Mouse (Mus musculus) heart, postnatal 0 days (tissue): Measurements from ENCODE around the gene Edem2. TPM values are rescaled to one million over a fixed set of nuclear protein-coding genes. Genes with fewer than 3 reads are reported as not detected.

Experiments used
- ATAC-seq: fragments of 200-750 bp; cut with Nextera tagmentation; 2 replicates; pipeline ENCODE4 v1.8.0; 2017; ENCODE audit warnings: low read depth, moderate number of reproducible peaks, moderate library complexity; ENCODE audit not compliant: insufficient read depth
- DNase-seq: peaks from one replicate; pipeline ENCODE4 v3.0.0-alpha.2; 2016; ENCODE audit warnings: low spot score
- H3K27ac ChIP-seq: fragments of 300-500 bp; sonication (generic); 2 replicates; pipeline ENCODE4 v1.5.1; 2014; ENCODE audit warnings: low read depth, mild to moderate bottlenecking
- H3K27me3 ChIP-seq: fragments of 300-500 bp; sonication (generic); 2 replicates; pipeline ENCODE4 v1.6.1; 2014; ENCODE audit warnings: low read length, mixed read lengths; ENCODE audit not compliant: control insufficient read depth, insufficient read depth
- H3K36me3 ChIP-seq: fragments of 300-500 bp; sonication (generic); replicated peaks from 2 replicates; pipeline ENCODE4 v1.6.1; 2014; ENCODE audit warnings: low read length, mixed read lengths; ENCODE audit not compliant: control insufficient read depth, insufficient read depth
- H3K4me1 ChIP-seq: fragments of 300-500 bp; sonication (generic); 2 replicates; pipeline ENCODE4 v1.6.1; 2014; ENCODE audit warnings: antibody characterized with exemption; ENCODE audit not compliant: control insufficient read depth, insufficient read depth
- H3K4me2 ChIP-seq: fragments of 300-500 bp; sonication (generic); 2 replicates; pipeline ENCODE4 v1.6.1; 2014; ENCODE audit warnings: low read depth, mild to moderate bottlenecking, low read length, moderate library complexity
- H3K4me3 ChIP-seq: fragments of 300-500 bp; sonication (generic); 2 replicates; pipeline ENCODE4 v1.5.1; 2014; ENCODE audit warnings: low read depth, low read length
- H3K9ac ChIP-seq: fragments of 300-500 bp; sonication (generic); replicated peaks from 2 replicates; pipeline ENCODE4 v1.6.1; 2014; ENCODE audit warnings: low read depth, low read length, mixed read lengths
- H3K9me3 ChIP-seq: fragments of 300-500 bp; sonication (generic); replicated peaks from 2 replicates; pipeline ENCODE4 v1.6.1; 2016; ENCODE audit warnings: low read length; ENCODE audit not compliant: control insufficient read depth
- CTCF ChIP-seq: IDR thresholded peaks from 2 replicates; pipeline ENCODE4 v1.5.1; 2016; ENCODE audit warnings: antibody characterized with exemption, control low read depth, low read depth
- EP300 ChIP-seq: IDR thresholded peaks from 2 replicates; pipeline ENCODE4 v1.6.1; 2016; ENCODE audit warnings: antibody characterized with exemption, low read depth
- WGBS: fragments of 180-500 bp; shearing (Covaris S2); extraction: QIAGEN DNeasy Blood & Tissue Kit; methylation state at CpG from one replicate; pipeline ENCODE4 v1.1.7; 2014; 5-methylcytosine and 5-hydroxymethylcytosine counted together
- polyA plus RNA-seq: library from polyadenylated mRNA; unstranded; fragments of >200 nt; fragmentation: Nextera tagmentation; extraction: Ambion mirVana; gene quantifications from 2 replicates; pipeline ENCODE4 v1.2.1, GENCODE M21; 2015
- total RNA-seq: library from RNA; depleted of rRNA; stranded (reverse); fragments of >200 nt; gene quantifications from 2 replicates; pipeline ENCODE4 v1.2.3, GENCODE M21; 2014; ENCODE audit warnings: low replicate concordance

Edem2 gene
- total and polyA plus RNA-seq, 2 experiments from 2014 or later: 9.7 to 14.8 TPM

DNA sequence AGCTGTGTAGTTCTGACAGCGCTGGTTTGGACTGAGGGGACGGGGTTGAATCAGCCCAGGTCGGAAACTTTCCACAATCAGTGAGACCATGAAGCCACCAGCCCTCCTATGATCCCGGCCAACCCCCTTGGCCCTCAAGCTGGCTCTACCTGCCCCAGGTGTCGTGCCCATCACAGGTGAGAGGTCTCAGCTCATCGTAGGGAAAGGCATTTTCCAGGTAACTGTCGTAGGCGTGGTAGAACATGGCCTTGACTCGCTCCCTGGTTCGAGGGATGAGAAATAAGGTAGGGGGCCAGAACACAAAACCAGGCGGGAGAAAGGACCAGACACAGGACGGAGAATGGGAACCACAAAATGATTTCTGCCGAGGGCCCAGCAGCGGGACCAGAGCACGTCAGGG, 533 bp downstream of the Edem2 start:
- DNase-seq (no peak), ATAC-seq (peak; percentile 8; the same call in 1 of the 2 replicates)
- H3K4me2 ChIP-seq: peak overlapping the region; percentile 96
- H3K27ac ChIP-seq: no peak overlapping the region
- peak overlapping the region; percentile 57 for H3K9ac ChIP-seq
- no peaks in the 10 kb centered on the region for H3K36me3 ChIP-seq
- WGBS: 5% methylated on average over 15 of the region's 15 CpGs
- TF ChIP-seq EP300: no peak
- TF ChIP-seq CTCF: no peak
- H3K9me3 ChIP-seq: no peaks in the 10 kb centered on the region
- H3K4me1 ChIP-seq: peaks cover 6% of the 10 kb centered on the region
- peak overlapping the region; percentile 75 for H3K4me3 ChIP-seq
- H3K27me3 ChIP-seq: no peaks in the 10 kb centered on the region

DNA sequence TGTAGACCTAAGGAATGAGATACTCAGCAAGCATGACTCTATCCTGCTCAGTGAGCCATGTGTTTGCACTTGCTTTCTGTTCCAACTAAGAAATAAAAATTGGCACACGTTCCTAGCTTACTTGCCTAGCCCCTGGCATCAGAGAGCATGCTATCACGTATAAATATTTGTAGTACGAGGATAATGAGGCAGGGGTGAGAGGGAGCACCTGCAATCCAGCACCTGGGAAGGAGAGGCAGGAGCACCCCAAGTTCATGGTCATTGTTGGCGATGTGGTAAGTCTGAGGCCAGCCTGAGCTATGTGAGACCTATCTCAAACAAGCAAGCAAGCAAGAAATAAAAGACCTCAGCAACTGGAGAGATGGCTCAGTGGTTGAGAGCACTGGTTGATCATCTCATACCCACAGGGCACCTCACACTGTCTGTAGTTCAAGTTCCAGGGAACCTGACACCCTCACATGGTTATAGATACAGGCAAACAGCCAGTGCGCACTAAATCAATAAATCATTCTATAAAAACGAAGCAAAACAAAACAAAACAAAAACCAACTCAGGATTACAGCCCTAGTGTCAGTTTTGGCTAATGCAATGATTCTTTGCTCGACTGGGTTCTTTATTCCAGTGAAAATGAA, 1.4 kb downstream of the Edem2 start:
- peaks cover 6% of the 10 kb centered on the region for H3K4me1 ChIP-seq
- DNase-seq (no peak), ATAC-seq (no peak)
- no peaks in the 10 kb centered on the region for H3K9me3 ChIP-seq
- H3K36me3 ChIP-seq: peaks cover 2% of the 10 kb centered on the region; the same call in 1 of the 2 replicates
- no peak overlapping the region for H3K9ac ChIP-seq
- H3K4me2 ChIP-seq: no peak overlapping the region
- H3K4me3 ChIP-seq: no peak overlapping the region
- no peak overlapping the region for H3K27ac ChIP-seq
- no peak for TF ChIP-seq EP300
- 72% methylated on average over 7 of the region's 7 CpGs for WGBS
- H3K27me3 ChIP-seq: no peaks in the 10 kb centered on the region

DNA sequence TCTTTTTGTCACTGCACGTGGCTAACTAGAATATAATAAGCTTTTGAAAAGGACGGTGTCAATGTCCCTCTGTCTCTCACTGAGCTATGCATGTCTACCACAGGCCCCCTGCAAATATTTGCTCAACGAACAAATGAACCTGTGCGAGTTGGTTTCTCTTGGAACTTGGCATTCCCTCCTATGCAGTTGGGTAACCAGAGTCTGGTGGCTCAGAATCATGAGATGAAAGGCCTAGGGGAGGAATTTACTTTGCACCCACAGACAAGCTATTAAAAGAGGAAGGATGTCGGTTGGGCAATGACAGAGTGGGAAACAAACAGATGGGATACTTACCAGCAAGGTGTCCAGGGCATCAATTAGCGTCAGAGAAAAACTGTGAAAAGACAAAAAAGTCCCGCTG, 3.0 kb downstream of the Edem2 start:
- Histone ChIP-seq H3K4me1 (peaks cover 6% of the 10 kb centered on the region), H3K36me3 (peaks cover 8% of the 10 kb centered on the region; the same call in 1 of the 2 replicates), H3K27me3 (no peaks in the 10 kb centered on the region), H3K9me3 (no peaks in the 10 kb centered on the region), H3K4me3 (no peak overlapping the region), H3K27ac (no peak overlapping the region), H3K9ac (no peak overlapping the region), H3K4me2 (no peak overlapping the region)
- WGBS: 81% methylated on average over 7 of the region's 7 CpGs
- TF ChIP-seq EP300 (no peak), CTCF (no peak)
- DNase-seq (no peak), ATAC-seq (no peak)

DNA sequence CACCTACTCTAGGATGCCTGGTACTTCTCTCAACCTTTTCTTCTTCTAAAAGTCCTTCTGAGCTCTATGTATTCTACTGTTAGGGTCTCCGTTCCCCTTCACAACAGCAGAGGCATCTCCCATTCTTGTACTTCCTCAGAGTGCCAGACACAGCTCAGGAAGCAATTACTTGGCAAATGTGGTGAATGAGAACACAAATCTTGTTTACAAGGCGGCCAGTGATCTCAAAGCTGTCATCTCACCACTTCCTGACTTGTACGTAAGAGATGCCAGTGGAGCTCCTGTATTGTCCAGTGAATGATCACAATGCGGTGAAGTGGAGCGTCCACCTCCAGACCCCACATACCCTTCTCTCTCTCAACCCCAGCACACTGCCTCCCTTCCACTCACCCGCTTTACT, 4.7 kb downstream of the Edem2 start:
- Histone ChIP-seq H3K36me3 (peaks cover 8% of the 10 kb centered on the region; the same call in 1 of the 2 replicates), H3K9ac (no peak overlapping the region), H3K4me2 (no peak overlapping the region), H3K27ac (no peak overlapping the region), H3K4me3 (no peak overlapping the region), H3K27me3 (no peaks in the 10 kb centered on the region), H3K4me1 (peaks cover 6% of the 10 kb centered on the region), H3K9me3 (no peaks in the 10 kb centered on the region)
- 70% methylated on average over 6 of the region's 6 CpGs for whole genome bisulfite sequencing
- TF ChIP-seq EP300 (no peak), CTCF (no peak)
- DNase-seq: no peak
- ATAC-seq: no peak

GRCm38 (mm10) chr2:155724036-155724435, 5.2 kb downstream of the Edem2 start:
- H3K27ac ChIP-seq: no peak overlapping the region
- H3K4me1 ChIP-seq: peaks cover 6% of the 10 kb centered on the region
- no peaks in the 10 kb centered on the region for H3K27me3 ChIP-seq
- DNase-seq (no peak), ATAC-seq (no peak)
- 35% methylated on average over 5 of the region's 5 CpGs for WGBS
- H3K4me3 ChIP-seq: no peak overlapping the region
- H3K9me3 ChIP-seq: no peaks in the 10 kb centered on the region
- TF ChIP-seq CTCF (no peak), EP300 (no peak)
- H3K36me3 ChIP-seq: peaks cover 8% of the 10 kb centered on the region; the same call in 1 of the 2 replicates
- H3K4me2 ChIP-seq: no peak overlapping the region
- no peak overlapping the region for H3K9ac ChIP-seq

DNA sequence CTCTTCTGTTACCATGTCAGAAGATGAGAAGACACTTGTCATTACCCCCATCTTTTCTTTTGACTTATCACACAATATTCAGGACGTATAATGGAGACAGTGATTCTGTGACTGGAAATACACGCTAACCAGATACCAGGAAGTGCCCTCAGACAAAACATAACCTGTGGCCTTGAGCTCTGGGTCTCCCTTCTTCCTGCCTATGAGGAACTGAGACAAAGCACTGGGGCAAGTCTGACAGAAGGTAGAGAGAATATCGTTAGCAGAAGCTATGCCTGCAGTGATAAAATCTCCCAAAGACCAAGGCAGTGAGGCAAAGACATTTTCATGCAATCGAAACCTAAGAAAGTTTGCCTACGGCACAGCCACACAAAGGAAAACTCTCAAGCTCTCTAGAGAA, 8.7 kb downstream of the Edem2 start:
- 74% methylated on average over 5 of the region's 5 CpGs for WGBS
- Histone ChIP-seq H3K9ac (no peak overlapping the region), H3K36me3 (peaks cover 16% of the 10 kb centered on the region), H3K9me3 (no peaks in the 10 kb centered on the region), H3K27ac (no peak overlapping the region), H3K4me1 (no peaks in the 10 kb centered on the region), H3K4me3 (no peak overlapping the region), H3K4me2 (no peak overlapping the region), H3K27me3 (no peaks in the 10 kb centered on the region)
- ATAC-seq (no peak), DNase-seq (no peak)
- TF ChIP-seq EP300 (no peak), CTCF (no peak)
